Mouse (Mus musculus) megakaryocyte, embryonic 14.5 days (primary cell): ENCODE data around the gene Lif.

Experiments used
- FLI1 ChIP-seq: IDR thresholded peaks from 2 replicates; pipeline ENCODE4 v1.6.1; 2012; ENCODE audit warnings: low read length, inconsistent platforms, mixed read lengths
- GATA1 ChIP-seq: IDR thresholded peaks from 3 replicates; pipeline ENCODE4 v1.6.1; 2012; ENCODE audit warnings: mixed read lengths, low read length, inconsistent platforms, borderline replicate concordance

DNA sequence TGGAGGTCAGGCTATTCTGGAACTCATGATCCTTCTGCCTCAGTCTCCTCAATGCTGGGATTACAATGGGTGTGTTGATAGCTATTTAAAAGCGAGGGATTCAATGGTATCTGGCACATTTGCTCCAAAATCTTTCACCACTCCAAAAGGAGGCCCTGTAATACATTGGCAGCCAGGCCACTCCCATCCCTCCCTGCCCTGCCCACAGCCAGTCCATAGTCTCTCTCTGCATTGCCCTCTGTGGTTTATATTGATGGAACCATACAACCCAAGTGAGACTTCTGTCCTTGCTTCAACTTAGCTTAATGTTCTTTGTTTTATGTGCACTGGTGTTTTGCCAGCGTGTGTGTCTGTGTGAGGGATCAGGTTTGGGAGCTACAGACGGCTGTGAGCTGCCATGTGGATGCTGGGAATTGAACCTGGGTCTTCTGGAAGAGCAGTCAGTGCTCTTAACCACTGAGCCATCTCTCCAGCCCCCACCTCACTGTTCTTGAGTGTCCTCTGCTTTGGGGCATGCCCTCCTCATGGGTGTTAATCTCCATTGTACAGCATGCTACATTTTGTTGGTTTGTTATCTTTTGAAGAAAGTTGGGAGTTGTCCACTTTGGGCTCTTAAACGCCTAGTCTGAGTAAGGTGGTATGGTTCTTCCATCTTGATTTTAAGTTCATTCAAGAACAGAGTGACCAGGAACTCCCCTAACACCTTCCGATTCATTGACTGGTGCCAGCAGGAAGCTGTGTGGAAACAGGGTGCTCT, 30.6 kb upstream of the Lif start:
- no peak for TF ChIP-seq GATA1
- TF ChIP-seq FLI1, result no peak
